Mouse (Mus musculus): ENCODE results near the gene Gm20662. TPM values are rescaled to one million over a fixed set of nuclear protein-coding genes. Genes with fewer than 3 reads are reported as not detected.
"Not testable (repeated sequence)": the region's sequence is repeated elsewhere in the genome, so short reads cannot be mapped to it uniquely, and the experiment has no call there.

The Gm20662 gene
- total RNA-seq, 1 experiment from 2014 or later = 1.6 TPM

GRCm38 (mm10) chr9:107993013-107993412 lies 3.1 kb upstream of the Gm20662 start:
- no peak for ATAC-seq (replicated peaks in 1 of 2; ENCODE audit: insufficient read depth in 1 of 2, low FRiP score in 2 of 2, low TSS enrichment in 1 of 2, low read depth in 1 of 2, poor library complexity in 2 of 2, severe bottlenecking in 2 of 2)

- ATAC-seq (replicated peaks in 1 of 2; ENCODE audit: insufficient read depth in 1 of 2, low FRiP score in 2 of 2, low TSS enrichment in 1 of 2, low read depth in 1 of 2, poor library complexity in 2 of 2, severe bottlenecking in 2 of 2) = peak; percentile 11 to 63; a peak in 2 of 4 replicates
Measured at GRCm38 (mm10) chr9:107994464-107994863, 1.7 kb upstream of the Gm20662 start.

DNA sequence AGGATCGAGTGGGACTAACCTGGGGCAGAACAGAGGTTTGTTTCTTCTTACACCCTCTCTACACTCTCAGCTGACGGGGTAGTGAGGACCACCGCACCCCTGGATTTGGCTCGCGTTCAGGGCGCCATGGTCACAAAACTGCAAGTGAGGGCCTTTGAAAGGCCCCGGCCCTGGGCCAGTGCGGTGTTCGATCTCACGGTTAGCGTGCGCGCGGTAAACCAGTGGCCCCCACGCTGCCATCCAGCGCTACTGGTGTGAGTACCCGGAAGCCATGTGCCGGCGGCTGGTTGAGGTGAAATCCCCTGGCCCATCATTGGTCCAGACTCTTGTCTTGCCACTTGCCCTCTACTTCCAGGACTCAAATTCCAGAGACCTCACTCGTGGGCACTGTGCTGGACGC lies 636 bp upstream of the Gm20662 start:
- no peak for ATAC-seq (replicated peaks in 1 of 2; ENCODE audit: insufficient read depth in 1 of 2, low FRiP score in 2 of 2, low TSS enrichment in 1 of 2, low read depth in 1 of 2, poor library complexity in 2 of 2, severe bottlenecking in 2 of 2)

DNA sequence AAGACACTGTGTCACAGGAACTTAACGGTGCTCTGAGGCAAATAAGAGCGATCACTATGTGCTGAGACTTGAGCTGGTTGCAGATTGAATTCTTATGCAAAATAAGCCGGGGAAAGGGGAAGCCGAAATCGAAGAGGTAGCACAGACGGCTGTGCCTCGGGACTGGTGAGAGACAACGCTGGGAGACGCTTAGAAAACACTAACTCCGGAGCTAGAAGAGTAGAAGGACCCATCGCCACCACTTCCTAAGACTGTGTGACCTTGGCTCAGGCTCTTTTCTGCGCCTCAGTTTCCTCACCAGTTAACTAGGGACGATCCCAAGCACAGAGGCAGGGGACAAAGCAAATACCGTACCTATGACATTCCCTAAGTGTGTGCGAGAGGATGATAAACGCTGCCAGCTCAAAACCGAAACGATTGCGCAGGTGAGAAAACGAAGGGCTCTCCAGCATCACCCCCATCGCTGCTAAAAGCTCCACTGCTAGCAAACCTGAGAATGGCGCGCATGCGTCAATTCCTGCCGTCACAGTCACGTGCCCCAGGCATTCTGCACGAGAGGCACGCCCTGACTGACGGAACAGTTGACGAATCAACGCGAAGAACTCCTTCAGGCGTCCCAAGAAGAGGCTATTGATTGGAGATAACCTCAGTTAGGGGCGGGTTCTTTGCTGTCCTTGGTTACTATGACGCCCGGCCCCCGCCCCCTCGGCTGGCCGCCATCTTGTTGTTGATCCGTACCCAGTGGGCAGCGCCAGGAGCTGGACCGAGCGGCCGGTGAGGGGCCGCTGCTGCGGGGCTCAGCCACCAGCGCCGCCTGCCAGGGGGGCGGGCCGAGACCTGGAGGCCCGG lies 6.0 kb downstream of the Gm20662 start, which contains the start of gene Ip6k1:
Gene Ip6k1, plus strand, starts transcription at position 580 of the 849 bp plus-strand sequence.
- ATAC-seq (replicated peaks in 1 of 2; ENCODE audit: insufficient read depth in 1 of 2, low FRiP score in 2 of 2, low TSS enrichment in 1 of 2, low read depth in 1 of 2, poor library complexity in 2 of 2, severe bottlenecking in 2 of 2) = peak; percentile 99 to 100

GRCm38 (mm10) chr9:108002778-108003530 lies 6.8 kb downstream of the Gm20662 start:
- ATAC-seq (replicated peaks in 1 of 2; ENCODE audit: insufficient read depth in 1 of 2, low FRiP score in 2 of 2, low TSS enrichment in 1 of 2, low read depth in 1 of 2, poor library complexity in 2 of 2, severe bottlenecking in 2 of 2) = 0 out of 4 replicates have a peak, but pooled peaks of 1 of the 2 experiments have one; percentile 2

DNA sequence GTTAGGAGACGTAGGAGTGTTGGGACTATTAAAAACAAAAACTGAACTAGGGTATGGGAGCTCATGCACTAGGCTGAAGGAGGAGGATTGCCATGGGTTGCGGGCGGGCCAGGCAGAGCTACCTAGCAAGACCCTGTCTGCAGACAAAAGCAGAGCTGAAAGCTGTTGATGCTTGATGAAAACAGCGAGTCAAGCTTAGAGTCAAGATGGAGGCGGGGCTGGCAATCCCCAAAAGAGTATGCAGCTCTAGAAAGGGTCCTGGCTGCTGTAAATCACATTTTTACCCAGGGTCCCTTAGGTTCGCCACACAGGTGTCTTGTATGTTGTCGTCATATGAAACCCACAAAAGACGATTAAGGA lies 7.4 kb downstream of the Gm20662 start:
- ATAC-seq (replicated peaks in 1 of 2; ENCODE audit: insufficient read depth in 1 of 2, low FRiP score in 2 of 2, low TSS enrichment in 1 of 2, low read depth in 1 of 2, poor library complexity in 2 of 2, severe bottlenecking in 2 of 2) = no peak

DNA sequence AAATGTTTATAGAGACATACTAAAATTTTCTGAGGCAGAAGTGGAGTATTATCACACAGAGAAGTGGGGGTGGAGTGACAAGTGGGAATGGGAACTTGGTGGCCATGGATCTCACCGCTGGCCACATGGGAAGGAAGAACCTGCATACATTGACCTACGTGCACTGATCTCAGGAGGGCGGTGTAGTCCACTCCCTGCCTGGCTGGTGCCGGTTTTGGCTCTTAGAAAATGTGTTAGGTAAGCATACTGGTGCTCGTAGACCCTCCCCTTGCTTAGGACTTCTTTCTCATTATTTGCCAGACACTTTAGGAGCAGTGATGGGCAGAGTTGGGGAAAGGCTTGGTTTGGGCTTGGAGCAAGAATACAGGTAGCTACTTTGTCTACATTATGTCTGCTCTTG lies 11.9 kb downstream of the Gm20662 start:
- no peak for ATAC-seq (replicated peaks in 1 of 2; ENCODE audit: insufficient read depth in 1 of 2, low FRiP score in 2 of 2, low TSS enrichment in 1 of 2, low read depth in 1 of 2, poor library complexity in 2 of 2, severe bottlenecking in 2 of 2)

- ATAC-seq (replicated peaks in 1 of 2; ENCODE audit: insufficient read depth in 1 of 2, low FRiP score in 2 of 2, low TSS enrichment in 1 of 2, low read depth in 1 of 2, poor library complexity in 2 of 2, severe bottlenecking in 2 of 2) = no peak
Measured at GRCm38 (mm10) chr9:108010385-108010784, 14.2 kb downstream of the Gm20662 start.

DNA sequence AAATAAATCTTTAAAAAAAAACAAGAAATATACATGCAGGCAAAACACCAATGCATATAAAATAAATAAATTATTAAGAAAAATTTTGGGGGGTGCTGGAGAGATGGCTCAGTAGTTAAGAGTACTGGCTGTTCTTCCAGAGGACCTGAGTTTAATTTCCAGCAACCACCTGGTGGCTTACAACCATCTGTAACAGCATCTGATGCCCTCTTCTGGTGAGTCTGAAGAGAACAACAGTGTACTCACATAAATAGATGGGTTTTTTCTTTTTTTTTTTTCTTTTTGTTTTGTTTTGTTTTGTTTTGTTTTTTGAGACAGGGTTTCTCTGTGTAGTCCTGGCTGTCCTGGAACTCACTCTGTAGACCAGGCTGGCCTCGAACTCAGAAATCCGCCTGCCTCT lies 17.4 kb downstream of the Gm20662 start:
- not testable (repeated sequence) for ATAC-seq (replicated peaks in 1 of 2; ENCODE audit: insufficient read depth in 1 of 2, low FRiP score in 2 of 2, low TSS enrichment in 1 of 2, low read depth in 1 of 2, poor library complexity in 2 of 2, severe bottlenecking in 2 of 2)

DNA sequence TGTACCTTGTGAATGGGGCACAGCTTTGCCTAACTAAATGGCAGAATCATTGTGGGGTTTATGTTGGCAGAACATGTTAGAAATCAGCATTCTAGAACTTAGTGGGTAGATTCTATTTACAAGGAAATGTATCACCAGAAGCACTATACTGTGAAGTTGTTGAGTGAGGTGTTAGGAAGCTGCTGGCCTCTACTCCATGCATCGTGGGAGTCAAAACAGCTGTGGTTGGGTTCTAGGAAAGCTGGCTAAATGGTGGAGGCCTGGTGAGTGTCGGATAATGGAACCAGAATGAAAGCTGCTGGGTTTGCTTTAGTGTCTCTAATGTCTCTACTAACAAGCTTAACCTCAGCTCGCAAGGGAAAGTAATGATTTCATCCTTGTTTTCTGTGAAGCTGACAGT lies 21.0 kb downstream of the Gm20662 start:
- ATAC-seq (replicated peaks in 1 of 2; ENCODE audit: insufficient read depth in 1 of 2, low FRiP score in 2 of 2, low TSS enrichment in 1 of 2, low read depth in 1 of 2, poor library complexity in 2 of 2, severe bottlenecking in 2 of 2) = no peak

DNA sequence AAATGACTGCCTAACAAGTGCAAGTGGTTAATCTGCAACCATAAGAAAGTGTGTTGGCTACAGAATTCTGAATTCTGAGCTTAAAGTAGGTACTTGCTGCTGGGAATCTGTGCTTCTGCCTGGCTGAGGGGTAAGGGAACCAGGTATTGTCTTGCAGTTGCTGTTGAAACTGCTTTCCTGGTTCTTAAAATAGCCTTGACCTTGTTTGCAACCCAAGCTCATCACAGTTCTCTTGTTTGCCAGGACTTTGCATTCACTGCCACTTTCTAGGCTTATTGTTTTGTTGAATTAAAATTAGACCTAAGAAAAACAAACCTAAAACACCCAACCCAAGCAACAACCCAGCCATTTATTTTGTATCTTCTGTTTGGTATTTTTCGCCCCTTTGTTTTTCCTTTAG lies 24.6 kb downstream of the Gm20662 start:
- ATAC-seq (replicated peaks in 1 of 2; ENCODE audit: insufficient read depth in 1 of 2, low FRiP score in 2 of 2, low TSS enrichment in 1 of 2, low read depth in 1 of 2, poor library complexity in 2 of 2, severe bottlenecking in 2 of 2) = no peak

DNA sequence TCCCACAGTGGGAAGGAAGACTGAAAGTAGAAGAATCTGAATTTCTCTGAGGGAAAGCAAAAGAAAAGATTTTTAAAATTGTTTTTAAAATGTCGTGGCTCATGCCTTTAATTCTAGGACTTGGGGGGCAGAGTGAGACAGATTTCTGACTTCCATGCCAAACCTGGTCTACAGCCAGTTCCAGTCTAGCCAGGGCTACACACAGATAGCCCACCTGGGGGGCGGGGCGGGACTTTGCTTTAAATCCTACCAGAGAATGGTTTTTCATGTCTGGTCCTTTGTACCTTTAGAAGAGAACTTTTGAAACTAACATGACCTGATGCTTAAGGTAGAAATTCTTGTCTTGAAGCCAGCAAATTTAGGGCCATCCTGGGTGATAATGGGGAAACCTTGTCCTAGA lies 27.1 kb downstream of the Gm20662 start:
- no peak for ATAC-seq (replicated peaks in 1 of 2; ENCODE audit: insufficient read depth in 1 of 2, low FRiP score in 2 of 2, low TSS enrichment in 1 of 2, low read depth in 1 of 2, poor library complexity in 2 of 2, severe bottlenecking in 2 of 2)

GRCm38 (mm10) chr9:108026584-108026983 lies 30.4 kb downstream of the Gm20662 start:
- ATAC-seq (replicated peaks in 1 of 2; ENCODE audit: insufficient read depth in 1 of 2, low FRiP score in 2 of 2, low TSS enrichment in 1 of 2, low read depth in 1 of 2, poor library complexity in 2 of 2, severe bottlenecking in 2 of 2) = no peak

DNA sequence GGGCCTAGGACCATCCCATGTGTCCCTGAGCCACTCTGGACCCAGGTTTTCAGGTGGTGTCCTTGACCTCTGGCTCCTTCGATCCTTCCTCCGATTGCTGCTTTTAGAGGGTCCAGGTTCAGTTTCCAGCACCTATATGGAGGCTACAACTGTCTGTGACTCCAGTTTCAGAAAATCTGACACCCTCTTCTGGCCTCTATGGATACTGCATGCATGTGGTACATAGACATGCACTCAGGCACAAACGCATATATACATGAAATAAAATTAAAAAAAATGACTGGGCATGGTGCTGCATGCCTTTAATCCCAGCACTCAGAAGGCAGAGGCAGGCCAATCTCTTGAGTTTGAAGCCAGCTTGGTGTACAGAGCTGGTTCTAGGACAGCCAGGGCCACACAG lies 31.7 kb downstream of the Gm20662 start:
- no peak for ATAC-seq (replicated peaks in 1 of 2; ENCODE audit: insufficient read depth in 1 of 2, low FRiP score in 2 of 2, low TSS enrichment in 1 of 2, low read depth in 1 of 2, poor library complexity in 2 of 2, severe bottlenecking in 2 of 2)

- no peak for ATAC-seq (replicated peaks in 1 of 2; ENCODE audit: insufficient read depth in 1 of 2, low FRiP score in 2 of 2, low TSS enrichment in 1 of 2, low read depth in 1 of 2, poor library complexity in 2 of 2, severe bottlenecking in 2 of 2)
Measured at GRCm38 (mm10) chr9:108032126-108032525, 36.0 kb downstream of the Gm20662 start.

- no peak for ATAC-seq (replicated peaks in 1 of 2; ENCODE audit: insufficient read depth in 1 of 2, low FRiP score in 2 of 2, low TSS enrichment in 1 of 2, low read depth in 1 of 2, poor library complexity in 2 of 2, severe bottlenecking in 2 of 2)
Measured at GRCm38 (mm10) chr9:108035331-108036156, 39.4 kb downstream of the Gm20662 start.

- ATAC-seq (replicated peaks in 1 of 2; ENCODE audit: insufficient read depth in 1 of 2, low FRiP score in 2 of 2, low TSS enrichment in 1 of 2, low read depth in 1 of 2, poor library complexity in 2 of 2, severe bottlenecking in 2 of 2) = no peak
Measured at GRCm38 (mm10) chr9:108044751-108045492, 48.8 kb downstream of the Gm20662 start.

Data from hematopoietic stem cell, adult 5-6 weeks (primary cell).